Mouse (Mus musculus) liver, embryonic 14.5 days (tissue): ENCODE data around the gene Ifitm5.

ENCODE experiments used
- CTCF ChIP-seq: IDR thresholded peaks from 2 replicates; pipeline ENCODE4 v1.5.1; 2016; ENCODE audit warnings: antibody characterized with exemption, low read depth, control low read depth
- EP300 ChIP-seq: IDR thresholded peaks from 2 replicates; pipeline ENCODE4 v1.6.1; 2016; ENCODE audit warnings: antibody characterized with exemption, low read depth

GRCm38 (mm10) chr7:140953800-140954732 is 4.0 kb upstream of the Ifitm5 start:
- no peak for TF ChIP-seq CTCF
- TF ChIP-seq EP300, result no peak
